Mouse (Mus musculus) large intestine, adult 2 months (tissue): ENCODE data around the gene Gnaq. TPM values are rescaled to one million over a fixed set of nuclear protein-coding genes. Genes with fewer than 3 reads are reported as not detected.

Source experiments
- DNase-seq: peaks from one replicate; pipeline ENCODE4 v3.0.0-alpha.2; 2012; ENCODE audit warnings: low read depth, low spot score
- WGBS: fragments of 180-500 bp; shearing (Covaris S2); methylation state at CpG from one replicate; pipeline ENCODE4 v1.1.7; 2018; 5-methylcytosine and 5-hydroxymethylcytosine counted together
- polyA plus RNA-seq: library from polyadenylated mRNA; depleted of rRNA; stranded (reverse); fragments of >200 nt; gene quantifications from 2 replicates; pipeline ENCODE4 v1.2.3, GENCODE M21; 2012

The Gnaq gene
- polyA plus RNA-seq, 1 experiment: 12.2 TPM

GRCm38 (mm10) chr19:16186984-16187383, 54.4 kb downstream of the Gnaq start:
- 56% methylated on average over 3 of the region's 3 CpGs for WGBS

DNA sequence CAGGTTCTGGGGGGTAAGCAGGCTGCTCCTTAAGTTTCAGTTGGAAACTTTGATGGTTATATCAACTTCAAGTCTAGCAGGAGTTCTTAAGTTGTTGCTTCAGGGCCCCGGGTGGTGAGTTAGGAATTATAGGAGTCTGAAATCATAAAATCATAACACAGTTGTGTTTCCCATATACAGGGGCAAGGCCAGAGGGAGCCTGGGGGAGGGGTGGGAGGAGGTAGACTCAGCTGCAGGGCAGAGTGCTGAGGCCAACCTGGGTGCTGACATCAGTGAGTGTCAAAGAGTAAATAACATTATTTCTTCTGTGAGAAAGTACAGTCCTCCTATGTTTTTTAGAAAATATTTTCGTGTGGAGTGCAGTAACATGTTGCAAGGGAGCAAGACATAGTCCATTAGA, 55.3 kb downstream of the Gnaq start:
- DNase-seq: no peak
- 23% methylated on average over 2 of the region's 2 CpGs for WGBS

More at GRCm38 (mm10) chr19:16186984-16187383, 54.4 kb downstream of the Gnaq start:
- no peak for DNase-seq

DNA sequence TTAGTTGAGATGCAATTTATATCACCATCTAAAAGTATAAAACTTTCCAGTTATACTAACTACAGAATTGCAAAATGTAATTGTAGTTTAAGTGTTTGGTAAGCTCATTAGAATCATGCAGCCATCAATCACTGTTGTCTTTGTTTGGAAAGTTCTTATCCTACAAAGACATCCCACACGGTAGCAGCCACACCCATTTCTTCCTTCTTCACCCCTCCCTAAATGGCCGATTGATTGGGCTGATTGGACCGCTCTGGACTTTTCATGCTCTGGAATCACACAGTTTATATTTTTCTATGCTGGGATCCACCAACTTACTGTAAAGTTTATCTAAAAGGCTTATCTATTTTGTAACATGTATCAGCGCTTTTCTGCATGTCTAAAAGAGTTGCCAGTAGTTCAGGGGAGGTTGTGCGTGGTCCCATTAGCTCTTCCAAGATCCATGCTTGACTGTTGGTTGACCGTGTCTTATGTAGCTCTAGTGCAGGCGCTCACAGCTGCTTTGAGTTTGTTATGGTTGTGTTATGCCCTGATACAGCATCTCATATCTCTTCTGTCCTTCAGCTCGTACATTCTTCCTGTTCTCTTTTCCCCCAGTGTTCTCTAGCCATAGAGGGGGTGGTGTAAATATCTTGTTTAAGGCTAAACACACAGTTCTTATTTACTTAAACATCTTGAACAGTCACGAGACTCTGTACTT, 56.6 kb downstream of the Gnaq start:
- WGBS: 62% methylated on average over 9 of the region's 9 CpGs
- DNase-seq: no peak

GRCm38 (mm10) chr19:16198162-16198561, 65.5 kb downstream of the Gnaq start:
- WGBS: 92% methylated on average over 3 of the region's 3 CpGs
- no peak for DNase-seq

DNA sequence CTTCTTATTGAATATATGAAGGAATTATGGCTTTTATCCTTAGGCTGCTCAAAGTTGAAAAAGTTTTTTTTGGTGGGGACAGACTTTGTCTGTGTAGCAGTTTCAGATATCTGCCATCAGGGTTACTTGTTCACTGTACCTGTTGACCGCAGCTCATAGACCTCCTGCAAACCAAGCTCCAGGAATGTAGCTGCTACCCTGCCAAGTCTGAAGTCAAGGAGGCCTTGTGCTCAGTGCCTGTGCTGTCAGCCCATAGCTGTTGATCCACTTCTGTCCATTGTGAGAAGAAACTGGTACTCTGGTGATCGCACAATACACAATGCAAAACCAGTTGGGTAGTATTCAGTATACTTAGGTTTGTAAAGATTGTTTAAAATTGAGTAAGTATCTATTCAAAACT, 68.7 kb downstream of the Gnaq start:
- no peak for DNase-seq
- WGBS: 91% methylated on average over 2 of the region's 2 CpGs

GRCm38 (mm10) chr19:16204776-16205680, 72.4 kb downstream of the Gnaq start:
- 70% methylated on average over 7 of the region's 7 CpGs for WGBS
- no peak for DNase-seq

GRCm38 (mm10) chr19:16209616-16210015, 77.0 kb downstream of the Gnaq start:
- WGBS: 63% methylated on average over 2 of the region's 2 CpGs
- DNase-seq: no peak

GRCm38 (mm10) chr19:16214946-16215345, 82.3 kb downstream of the Gnaq start:
- peak; percentile 28 for DNase-seq
- 12% methylated on average over 6 of the region's 6 CpGs for WGBS

GRCm38 (mm10) chr19:16215430-16216016, 82.9 kb downstream of the Gnaq start:
- WGBS: 86% methylated on average over 2 of the region's 2 CpGs
- DNase-seq: no peak

DNA sequence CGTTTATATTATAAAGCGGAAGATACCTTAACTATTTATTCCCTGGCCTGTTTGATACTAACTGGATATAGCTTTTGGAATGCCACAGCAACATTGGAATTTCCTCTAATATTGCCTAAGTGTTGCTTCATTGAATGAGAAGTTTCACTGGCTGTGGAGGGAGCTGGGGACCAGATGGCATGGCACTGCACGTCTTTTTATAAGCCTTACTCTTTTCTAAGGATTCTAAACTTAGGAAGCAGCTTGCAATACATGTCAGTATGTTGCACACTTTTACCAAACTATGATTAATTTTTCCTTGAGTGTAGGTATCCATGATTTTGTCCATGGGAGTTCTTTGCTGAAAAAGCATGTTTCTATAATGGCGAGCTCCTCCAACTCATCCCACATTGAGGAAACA, 87.3 kb downstream of the Gnaq start:
- WGBS: 73% methylated on average over 4 of the region's 4 CpGs
- no peak for DNase-seq

DNA sequence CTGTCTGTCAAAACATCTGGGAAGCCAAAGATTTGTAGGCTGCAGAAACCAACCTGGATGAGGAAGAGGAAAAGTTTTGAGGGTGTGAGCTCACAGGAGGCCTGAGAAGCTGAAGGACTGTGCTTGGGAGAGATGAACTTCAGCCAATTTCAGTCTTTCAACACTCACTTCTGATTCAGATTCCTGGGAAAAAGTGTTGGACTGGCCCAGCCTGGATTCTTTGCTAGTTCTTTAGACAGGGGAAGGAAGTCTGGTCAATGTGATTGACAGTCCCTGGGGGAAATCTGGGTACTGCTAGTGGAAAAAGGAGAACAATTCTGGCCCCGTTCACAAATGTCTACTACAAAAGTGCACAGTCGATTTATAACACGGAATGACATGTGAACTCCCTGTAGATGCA, 89.9 kb downstream of the Gnaq start:
- no peak for DNase-seq
- 77% methylated on average over 3 of the region's 3 CpGs for WGBS

DNA sequence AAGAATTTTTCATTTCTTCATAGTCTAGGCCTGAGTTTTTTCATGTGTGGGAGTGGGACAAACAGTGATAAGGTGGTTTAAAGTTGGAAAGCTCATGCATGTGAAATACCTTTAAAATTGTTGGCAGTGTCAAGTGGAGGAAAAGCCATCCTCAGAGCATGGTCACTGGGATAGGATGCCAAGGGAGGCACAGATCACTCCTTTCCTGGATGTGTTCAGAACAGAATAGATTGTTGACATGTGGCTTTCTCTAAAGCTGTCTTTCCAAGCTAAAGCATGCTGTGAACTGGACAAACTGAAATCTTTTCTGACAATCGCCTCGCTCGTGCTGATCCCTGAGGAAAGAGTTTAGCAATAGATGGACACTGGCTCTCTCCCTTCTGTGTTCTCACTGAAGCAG, 90.5 kb downstream of the Gnaq start:
- 97% methylated on average over 3 of the region's 3 CpGs for WGBS

GRCm38 (mm10) chr19:16224831-16225230, 92.2 kb downstream of the Gnaq start:
- no peak for DNase-seq
- WGBS: 48% methylated on average over 2 of the region's 2 CpGs

More for the DNA sequence above, 90.5 kb downstream of the Gnaq start:
- DNase-seq: no peak

- WGBS: 28% methylated on average over 1 of the region's 1 CpGs
Observed at GRCm38 (mm10) chr19:16231584-16231983, 99.0 kb downstream of the Gnaq start.

DNA sequence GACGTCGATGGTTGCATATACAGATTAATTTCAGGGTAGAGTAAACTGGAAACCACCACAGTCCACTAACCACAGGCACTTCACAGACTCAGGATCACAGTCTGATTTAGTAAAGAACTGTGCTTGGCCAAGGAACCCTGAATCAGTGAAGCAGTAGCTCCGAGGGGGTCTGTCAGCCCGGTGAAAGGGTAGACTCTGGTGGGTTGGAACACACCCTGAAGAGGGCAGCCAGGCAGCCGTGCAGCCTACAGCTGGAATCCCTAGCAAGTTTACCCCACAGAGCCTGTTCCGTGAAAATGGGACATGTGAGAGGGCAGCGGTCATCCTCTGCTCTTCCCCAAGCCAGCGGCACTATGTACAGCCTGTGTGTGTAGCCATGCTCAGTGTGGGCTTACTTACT, 103.0 kb downstream of the Gnaq start:
- WGBS: 92% methylated on average over 8 of the region's 8 CpGs
- no peak for DNase-seq

More at GRCm38 (mm10) chr19:16231584-16231983, 99.0 kb downstream of the Gnaq start:
- DNase-seq: no peak

DNA sequence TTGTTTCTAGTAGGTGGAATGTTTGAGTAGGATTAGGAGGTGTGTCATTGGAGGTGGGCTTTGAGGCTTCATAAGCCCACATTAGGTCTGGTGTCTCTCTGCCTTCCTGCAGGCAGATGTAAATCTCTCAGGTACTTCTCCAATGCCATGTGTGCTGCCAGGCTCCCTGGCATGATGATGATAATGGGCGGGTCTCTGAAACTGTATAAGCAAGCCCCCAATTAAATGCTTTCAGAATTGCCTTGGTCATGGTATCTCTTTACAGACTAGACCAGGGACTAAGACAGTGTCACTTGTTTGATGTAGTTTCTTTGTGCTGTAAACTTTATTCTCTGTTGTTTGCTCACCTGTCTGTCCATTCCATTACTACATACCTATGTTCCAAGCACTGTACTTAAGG, 104.4 kb downstream of the Gnaq start:
- no peak for DNase-seq
- WGBS: 82% methylated on average over 1 of the region's 1 CpGs

DNA sequence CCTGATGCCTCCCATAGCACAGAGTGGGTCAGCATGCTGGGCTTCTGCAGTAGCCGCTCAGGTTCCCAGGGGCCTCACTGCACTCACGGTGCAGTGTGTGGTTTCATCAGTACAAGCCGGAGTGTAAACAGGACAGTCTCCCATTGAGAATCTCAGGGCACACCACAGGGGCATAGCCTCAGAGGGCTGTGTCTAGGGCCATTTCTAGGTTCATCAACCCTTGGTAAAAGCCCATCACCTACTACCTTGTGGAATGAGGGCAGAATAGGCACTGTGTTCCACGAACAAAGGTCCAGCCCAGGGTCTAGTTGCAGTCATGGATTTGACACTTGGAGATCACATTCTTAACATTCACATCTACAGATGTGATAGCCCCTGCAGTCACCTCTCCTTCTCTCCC, 105.4 kb downstream of the Gnaq start:
- DNase-seq: no peak
- 77% methylated on average over 4 of the region's 4 CpGs for WGBS

DNA sequence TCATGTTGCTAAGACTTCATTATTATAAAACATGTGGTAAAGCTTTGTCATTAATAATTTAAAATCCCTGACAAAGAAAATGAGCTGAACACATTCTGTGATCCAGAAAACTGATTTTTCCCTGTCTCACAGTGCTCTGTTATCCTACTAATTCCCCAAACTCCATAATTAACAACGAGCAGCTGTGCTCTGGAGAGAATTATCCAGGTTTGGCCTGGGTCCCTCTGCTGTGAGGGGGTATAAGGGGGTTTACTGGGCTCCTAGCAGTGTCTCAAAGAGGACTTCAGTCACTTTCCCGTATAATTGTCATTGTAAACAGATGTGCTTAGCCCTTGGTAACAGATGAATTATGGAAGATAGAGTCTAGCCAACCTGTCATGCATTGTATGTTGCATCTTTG, 105.9 kb downstream of the Gnaq start:
- 69% methylated on average over 2 of the region's 2 CpGs for WGBS
- no peak for DNase-seq

- 72% methylated on average over 3 of the region's 3 CpGs for WGBS
- no peak for DNase-seq
Observed at GRCm38 (mm10) chr19:16242708-16243107, 110.1 kb downstream of the Gnaq start.

DNA sequence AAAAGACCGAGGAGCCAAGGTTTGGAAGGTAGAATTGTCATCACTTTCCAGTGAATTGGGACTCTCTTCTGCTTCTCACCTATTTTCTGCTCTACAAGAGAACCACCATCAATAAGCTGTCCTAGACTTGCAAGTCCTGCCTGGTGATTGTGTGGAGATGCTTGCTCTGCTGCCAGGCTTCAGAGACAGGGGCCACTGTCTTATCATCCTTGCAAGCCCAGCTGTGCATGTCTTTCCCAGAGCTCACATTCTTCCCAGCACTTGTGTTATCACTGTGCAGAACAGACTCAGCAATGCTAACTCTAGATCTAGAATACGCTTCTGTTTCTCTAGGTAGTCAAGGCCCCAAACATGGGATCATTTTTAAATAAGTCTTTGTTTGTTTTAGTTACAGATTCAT, 116.4 kb downstream of the Gnaq start:
- WGBS: 88% methylated on average over 2 of the region's 2 CpGs
- no peak for DNase-seq
